In the genomic region with DNA sequence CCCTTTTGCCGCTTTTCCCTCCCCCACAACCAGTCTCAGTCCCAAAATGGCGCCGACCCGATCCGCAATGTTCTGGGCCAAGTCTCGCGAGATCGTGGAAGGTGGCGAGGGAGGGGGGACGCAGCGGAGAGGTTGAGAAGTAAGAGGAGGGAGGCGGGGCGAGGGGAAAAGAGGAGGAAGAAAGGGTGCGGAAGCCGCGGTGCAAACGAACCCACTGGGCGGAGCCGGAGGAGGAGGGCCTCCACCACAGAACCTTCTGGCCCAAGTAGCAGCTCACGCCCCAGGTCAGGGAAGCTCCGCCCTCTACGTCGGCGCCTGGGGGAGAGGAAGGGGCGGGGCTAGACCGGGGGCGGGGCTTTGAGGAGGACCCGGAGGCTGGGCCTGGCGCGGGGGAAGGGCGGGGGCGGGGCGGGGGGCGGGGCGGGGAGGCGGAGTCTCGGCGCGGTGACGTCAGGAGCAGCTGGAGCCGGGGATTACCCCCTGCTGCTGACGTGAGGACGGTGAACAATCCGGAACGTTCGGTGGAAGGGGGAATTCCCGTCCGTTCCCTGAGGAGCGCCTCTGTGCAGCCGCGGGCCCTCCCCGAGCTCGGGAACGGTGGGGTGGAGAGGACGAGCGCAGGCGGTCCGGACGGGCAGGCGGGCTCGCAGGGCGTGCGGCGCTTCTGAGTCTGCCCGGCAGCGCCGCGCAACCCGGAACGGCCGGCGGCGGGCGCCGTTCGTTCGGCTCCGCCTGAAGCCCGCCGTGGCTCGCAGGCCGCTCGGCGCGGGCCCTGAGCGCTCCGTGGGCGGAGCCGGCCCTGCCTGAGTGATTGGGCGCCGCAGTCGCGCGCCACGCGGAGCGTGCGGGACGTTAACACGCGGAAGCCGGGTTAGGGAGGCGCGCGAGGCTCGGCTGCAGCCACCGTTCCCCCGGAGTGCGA, we compare ENCODE assay signal across 8 mouse cellular contexts. TPM values are rescaled to one million over a fixed set of nuclear protein-coding genes. Genes with fewer than 3 reads are reported as not detected.
DNase-seq lines count a peak whose midpoint lies in the region; ATAC-seq lines count a peak whose summit lies in the region.

A gene (minus strand): TSS at position 310 of the 922 bp plus-strand sequence.

- peak within 1 kb of the TSS; percentile 97 for H3K27ac ChIP-seq in forebrain, embryonic 14.5 days (ENCODE audit: low read depth, low read length)
- peak within 1 kb of the TSS; percentile 99 for H3K27ac ChIP-seq in neural tube, embryonic 15.5 days (replicated peaks)

- peaks cover 15% of the 10 kb centered on the region for H3K4me1 ChIP-seq in forebrain, embryonic 14.5 days (ENCODE audit: control insufficient read depth, insufficient read depth, low read length)
- peaks cover 31% of the 10 kb centered on the region for H3K4me1 ChIP-seq in neural tube, embryonic 15.5 days

- peaks cover 15% of the 10 kb centered on the region for H3K27me3 ChIP-seq in forebrain, embryonic 14.5 days (replicated peaks; ENCODE audit: control insufficient read depth, insufficient read depth, low read length)
- H3K27me3 ChIP-seq in neural tube, embryonic 15.5 days (replicated peaks): peaks cover 19% of the 10 kb centered on the region

- WGBS in forebrain, embryonic 14.5 days: under 1% methylated on average over 85 of the region's 109 CpGs
- under 1% methylated on average over 97 of the region's 109 CpGs for WGBS in neural tube, embryonic 15.5 days

- H3K36me3 ChIP-seq in forebrain, embryonic 14.5 days (ENCODE audit: control insufficient read depth, insufficient read depth, low read length): no peaks in the 10 kb centered on the region
- H3K36me3 ChIP-seq in neural tube, embryonic 15.5 days: no peaks in the 10 kb centered on the region

- peak; percentile 94 for ATAC-seq in forebrain, embryonic 14.5 days
- peak; percentile 97 for ATAC-seq in neural tube, embryonic 15.5 days (ENCODE audit: low FRiP score)

- H3K9ac ChIP-seq in forebrain, embryonic 14.5 days (ENCODE audit: low read length): peak within 1 kb of the TSS; percentile 91
- H3K9ac ChIP-seq in neural tube, embryonic 15.5 days (replicated peaks): peak within 1 kb of the TSS; percentile 74

- DNase-seq in ES-CJ7 (ENCODE audit: low read depth, low spot score): peak; percentile 99
- peak; percentile 100 for DNase-seq in cerebellum, adult 11 months
- DNase-seq in forebrain, embryonic 14.5 days (ENCODE audit: low spot score): peak; percentile 100
- DNase-seq in heart, postnatal 14 days: peak; percentile 99
- peak; percentile 100 for DNase-seq in layer of hippocampus, adult 11-12 months (ENCODE audit: low spot score)
- DNase-seq in lung, adult 18-20 months: peak; percentile 100
- peak; percentile 100 for DNase-seq in testis, postnatal 14 days (ENCODE audit: low spot score)

- H3K4me2 ChIP-seq in forebrain, embryonic 14.5 days (ENCODE audit: low read length): peak within 1 kb of the TSS; percentile 83
- peak within 1 kb of the TSS; percentile 86 for H3K4me2 ChIP-seq in neural tube, embryonic 15.5 days

- no peaks in the 10 kb centered on the region for H3K9me3 ChIP-seq in forebrain, embryonic 14.5 days (replicated peaks; ENCODE audit: control insufficient read depth, low read length)
- no peaks in the 10 kb centered on the region for H3K9me3 ChIP-seq in neural tube, embryonic 15.5 days (replicated peaks)

- peak within 1 kb of the TSS; percentile 93 for H3K4me3 ChIP-seq in forebrain, embryonic 14.5 days (ENCODE audit: low read depth, low read length)
- H3K4me3 ChIP-seq in neural tube, embryonic 15.5 days (replicated peaks): peak within 1 kb of the TSS; percentile 85

- intact Hi-C loops in heart, postnatal 14 days (cut with DNase I): loop anchor here (2.0 to 5.0 kb wide), 2 partner anchors 195 to 232 kb away; no protein-coding TSS in a partner anchor

RNA-seq across cellular contexts. Expression of the gene that starts here (rescaled TPM):
- polyA plus RNA-seq in forebrain, embryonic 14.5 days (2014; fragmentation: Nextera tagmentation; extraction: Ambion mirVana): 115 and 132 TPM in 2 replicates
- 10 to 100 TPM; 46.0 to 50.7 TPM for total RNA-seq in heart, postnatal 14 days (2021)
- 80.8 and 84.0 TPM in 2 replicates for polyA plus RNA-seq in neural tube, embryonic 15.5 days (2015; fragmentation: Nextera tagmentation; extraction: Ambion mirVana)

Comparison
In these comparisons a context has a peak if more than half of its experiments do, and no peak if none do; other contexts are left out.
1. Peak in every context shown above with its lines: DNase-seq, ATAC-seq, H3K4me3 ChIP-seq and H3K27ac ChIP-seq.